16 mouse cellular contexts compared by ENCODE assay signal in the genomic region with DNA sequence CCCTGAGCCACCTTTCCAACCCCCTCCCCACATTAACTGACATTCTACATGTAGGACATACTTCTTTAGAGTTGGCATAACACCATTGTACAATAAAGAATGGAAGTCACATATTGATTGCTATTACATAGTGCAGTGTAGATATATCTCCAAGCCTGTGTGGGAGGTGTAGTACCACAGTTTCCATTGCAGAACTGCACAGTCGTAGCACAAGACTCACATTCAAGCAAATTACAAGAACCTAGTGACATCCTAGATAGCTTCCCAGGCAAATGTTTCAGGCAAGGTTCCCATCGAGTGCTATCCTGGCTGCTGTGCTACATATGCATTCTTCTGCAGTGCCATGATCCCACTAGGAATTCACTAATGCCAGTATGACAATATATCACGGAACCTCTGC.
"Had no signal": no experiment of that assay in that cellular context is flagged by ENCODE, and none has a peak within 500 bp of the region (broad histone marks: within the 10 kb centered on the region; RNA-seq: fewer than 3 reads in every experiment).

No protein-coding gene starts in this region.

- H3K9me3 ChIP-seq: neural tube, embryonic 13.5 days; neural tube, embryonic 15.5 days; stomach, embryonic 15.5 days had no signal

- H3K27ac ChIP-seq: neural tube, embryonic 13.5 days; neural tube, embryonic 15.5 days; stomach, embryonic 15.5 days; stomach, postnatal 0 days had no signal

- H3K27me3 ChIP-seq: neural tube, embryonic 13.5 days; neural tube, embryonic 15.5 days; stomach, embryonic 15.5 days had no signal

- H3K4me1 ChIP-seq: neural tube, embryonic 13.5 days; neural tube, embryonic 15.5 days; stomach, embryonic 15.5 days had no signal

- H3K9ac ChIP-seq: neural tube, embryonic 13.5 days; neural tube, embryonic 15.5 days; stomach, embryonic 15.5 days had no signal

- H3K4me3 ChIP-seq: neural tube, embryonic 13.5 days; neural tube, embryonic 15.5 days; stomach, embryonic 15.5 days had no signal

- H3K36me3 ChIP-seq: neural tube, embryonic 13.5 days; neural tube, embryonic 15.5 days; stomach, embryonic 15.5 days had no signal

- DNase-seq: retina, postnatal 1 day; right cerebral cortex, adult 18-20 months; right cerebral cortex, postnatal 14 days; right cerebral cortex, postnatal 25 days; right cerebral cortex, postnatal 4 days; spleen, adult 18-20 months; thymus, adult 18-20 months; thymus, adult 2 months; thymus, postnatal 14 days; thymus, postnatal 25 days; thymus, postnatal 36 days; thymus, postnatal 4 days had no signal

- H3K4me2 ChIP-seq: neural tube, embryonic 13.5 days; neural tube, embryonic 15.5 days; stomach, embryonic 15.5 days had no signal
